Mouse (Mus musculus) ES-Bruce4 (cell line): Measurements from ENCODE around the gene Nckap1. TPM values are rescaled to one million over a fixed set of nuclear protein-coding genes. Genes with fewer than 3 reads are reported as not detected.

Source experiments
- H3K27ac ChIP-seq: 2 replicates; pipeline ENCODE4 v1.5.1; 2012; ENCODE audit warnings: low read length, inconsistent platforms; ENCODE audit not compliant: insufficient read depth
- H3K27me3 ChIP-seq: 2 replicates; pipeline ENCODE4 v1.6.1; 2012; ENCODE audit warnings: mild to moderate bottlenecking, low read length, inconsistent platforms; ENCODE audit not compliant: control insufficient read depth, poor library complexity, insufficient read depth, severe bottlenecking
- H3K36me3 ChIP-seq: 2 replicates; pipeline ENCODE4 v1.6.1; 2012; ENCODE audit warnings: inconsistent platforms, mild to moderate bottlenecking, low read length, moderate library complexity; ENCODE audit not compliant: control insufficient read depth, poor library complexity, insufficient read depth, severe bottlenecking
- H3K4me1 ChIP-seq: one replicate; pipeline ENCODE4 v1.8.1; 2011; ENCODE audit warnings: low read length; ENCODE audit not compliant: control insufficient read depth, insufficient read depth
- H3K4me3 ChIP-seq: 2 replicates; pipeline ENCODE4 v1.5.1; 2011; ENCODE audit warnings: low read depth, mild to moderate bottlenecking, low read length
- H3K9ac ChIP-seq: 2 replicates; pipeline ENCODE4 v1.6.1; 2012; ENCODE audit warnings: low read depth, mild to moderate bottlenecking, inconsistent platforms; ENCODE audit not compliant: poor library complexity, severe bottlenecking
- H3K9me3 ChIP-seq: replicated peaks from 2 replicates; pipeline ENCODE4 v1.6.1; 2012; ENCODE audit warnings: mild to moderate bottlenecking, low read length, inconsistent platforms; ENCODE audit not compliant: control insufficient read depth, poor library complexity, insufficient read depth, severe bottlenecking
- CTCF ChIP-seq: IDR thresholded peaks from one replicate; pipeline ENCODE4 v1.8.1; 2011; ENCODE audit warnings: low read depth, low read length
- EP300 ChIP-seq: IDR thresholded peaks from 2 replicates; pipeline ENCODE4 v1.6.1; 2011; ENCODE audit warnings: low read depth, low read length; ENCODE audit not compliant: insufficient read depth
- POLR2A ChIP-seq: IDR thresholded peaks from one replicate; pipeline ENCODE4 v1.8.1; 2011; ENCODE audit warnings: low read length; ENCODE audit not compliant: insufficient read depth
- polyA plus RNA-seq: library from polyadenylated mRNA; stranded (reverse); fragments of >200 nt; gene quantifications from 2 replicates; pipeline ENCODE4 v1.2.4, GENCODE M21; 2011; ENCODE audit warnings: low read depth; ENCODE audit not compliant: missing spikeins, insufficient read depth, insufficient read length

Gene Nckap1
- polyA plus RNA-seq, 1 experiment: 160 TPM

GRCm38 (mm10) chr2:80612796-80613195 is 31.6 kb upstream of the Nckap1 start:
- TF ChIP-seq POLR2A (no peak), EP300 (no peak), CTCF (no peak)
- Histone ChIP-seq H3K27me3 (no peaks in the 10 kb centered on the region), H3K4me3 (no peak overlapping the region), H3K4me1 (no peaks in the 10 kb centered on the region), H3K27ac (no peak overlapping the region), H3K9ac (no peak overlapping the region), H3K36me3 (no peaks in the 10 kb centered on the region), H3K9me3 (no peaks in the 10 kb centered on the region)

- H3K27me3 ChIP-seq: no peaks in the 10 kb centered on the region
- TF ChIP-seq CTCF: no peak
- TF ChIP-seq POLR2A: no peak
- no peak for TF ChIP-seq EP300
- no peaks in the 10 kb centered on the region for H3K9me3 ChIP-seq
- no peak overlapping the region for H3K9ac ChIP-seq
- H3K27ac ChIP-seq: no peak overlapping the region
- H3K36me3 ChIP-seq: no peaks in the 10 kb centered on the region
- H3K4me3 ChIP-seq: no peak overlapping the region
- no peaks in the 10 kb centered on the region for H3K4me1 ChIP-seq
Observed at GRCm38 (mm10) chr2:80612286-80612685, 31.1 kb upstream of the Nckap1 start.

GRCm38 (mm10) chr2:80603771-80604426 is 22.7 kb upstream of the Nckap1 start:
- Histone ChIP-seq H3K9me3 (no peaks in the 10 kb centered on the region), H3K27me3 (no peaks in the 10 kb centered on the region), H3K36me3 (no peaks in the 10 kb centered on the region), H3K4me1 (no peaks in the 10 kb centered on the region), H3K4me3 (no peak overlapping the region), H3K27ac (no peak overlapping the region), H3K9ac (no peak overlapping the region)
- TF ChIP-seq POLR2A (no peak), EP300 (no peak), CTCF (no peak)

- Histone ChIP-seq H3K27me3 (no peaks in the 10 kb centered on the region), H3K4me1 (no peaks in the 10 kb centered on the region), H3K9ac (no peak overlapping the region), H3K36me3 (no peaks in the 10 kb centered on the region), H3K4me3 (peak overlapping the region; percentile 39), H3K9me3 (no peaks in the 10 kb centered on the region), H3K27ac (no peak overlapping the region)
- TF ChIP-seq EP300 (no peak), CTCF (no peak), POLR2A (no peak)
Observed at GRCm38 (mm10) chr2:80602756-80603155, 21.6 kb upstream of the Nckap1 start.

- no peak overlapping the region for H3K27ac ChIP-seq
- TF ChIP-seq EP300 (no peak), CTCF (no peak), POLR2A (no peak)
- H3K4me1 ChIP-seq: no peaks in the 10 kb centered on the region
- H3K36me3 ChIP-seq: no peaks in the 10 kb centered on the region
- no peaks in the 10 kb centered on the region for H3K27me3 ChIP-seq
- H3K4me3 ChIP-seq: no peak overlapping the region
- H3K9ac ChIP-seq: no peak overlapping the region
- H3K9me3 ChIP-seq: no peaks in the 10 kb centered on the region
Observed at GRCm38 (mm10) chr2:80600611-80601010, 19.4 kb upstream of the Nckap1 start.

GRCm38 (mm10) chr2:80599850-80600249 is 18.7 kb upstream of the Nckap1 start:
- Histone ChIP-seq H3K4me3 (no peak overlapping the region), H3K4me1 (no peaks in the 10 kb centered on the region), H3K9me3 (no peaks in the 10 kb centered on the region), H3K27ac (no peak overlapping the region), H3K9ac (no peak overlapping the region), H3K36me3 (no peaks in the 10 kb centered on the region), H3K27me3 (no peaks in the 10 kb centered on the region)
- TF ChIP-seq EP300 (no peak), POLR2A (no peak), CTCF (no peak)
